Mouse (Mus musculus) colon, adult 2 months (tissue): ENCODE results near the gene Spi1. TPM values are rescaled to one million over a fixed set of nuclear protein-coding genes. Genes with fewer than 3 reads are reported as not detected.

ENCODE experiments used
- polyA plus RNA-seq: library from polyadenylated mRNA; depleted of rRNA; stranded (reverse); fragments of >200 nt; gene quantifications from 2 replicates; pipeline ENCODE4 v1.2.3, GENCODE M21; 2012; rRNA removed

The Spi1 gene
- 15.6 and 22.3 TPM in 2 replicates for polyA plus RNA-seq

DNA sequence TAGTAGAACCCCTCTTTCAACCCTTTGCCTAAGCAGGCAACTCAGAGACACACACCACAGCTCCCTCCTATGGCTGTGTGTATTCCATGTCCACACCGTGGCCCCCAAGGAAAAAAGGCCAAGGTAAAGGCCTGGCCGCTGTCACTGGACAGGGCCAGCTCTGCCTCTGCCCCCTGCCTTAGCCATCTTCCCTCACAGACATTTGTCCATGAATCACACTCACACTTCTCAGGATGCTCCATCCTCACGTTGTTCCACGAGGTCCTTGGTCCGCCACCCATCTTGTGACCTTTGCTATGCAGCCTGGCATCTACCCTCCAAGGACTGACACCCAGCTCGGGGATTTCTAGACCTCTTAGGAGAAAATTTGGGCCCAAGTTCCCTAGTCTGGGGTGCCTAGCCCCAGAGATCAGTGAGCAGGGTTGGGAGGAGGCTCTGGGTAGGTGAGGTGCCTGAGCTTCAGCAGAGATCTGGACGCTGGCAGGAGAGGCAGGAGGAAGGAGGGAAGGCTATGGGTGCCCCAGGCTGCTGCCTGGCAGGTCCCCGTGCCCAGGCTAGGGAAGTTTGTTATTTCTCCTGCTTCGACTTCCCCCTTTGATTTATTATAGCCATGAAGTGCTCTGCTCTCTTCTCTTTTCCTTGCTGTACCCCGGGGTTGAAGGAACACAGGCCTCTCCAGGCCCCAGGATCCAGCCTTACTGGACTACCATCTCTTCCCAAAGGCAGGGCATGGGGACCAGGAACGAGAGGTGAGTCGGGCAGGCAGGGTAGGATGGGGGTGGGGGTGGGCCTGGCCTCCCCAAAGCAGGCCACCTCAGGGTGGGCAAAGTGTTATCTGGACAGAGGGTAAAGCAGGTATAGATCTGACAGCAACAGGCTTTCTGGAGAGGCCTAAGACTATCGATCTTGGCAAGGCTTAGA, at the start of gene Spi1:
Gene Spi1 (plus strand): TSS at position 616 of the 921 bp plus-strand sequence.

GRCm38 (mm10) chr2:91035385-91035784, 46.8 kb upstream of the Spi1 start, which contains the start of gene Rapsn:
Rapsn (plus strand) TSS chr2:91035620.

DNA sequence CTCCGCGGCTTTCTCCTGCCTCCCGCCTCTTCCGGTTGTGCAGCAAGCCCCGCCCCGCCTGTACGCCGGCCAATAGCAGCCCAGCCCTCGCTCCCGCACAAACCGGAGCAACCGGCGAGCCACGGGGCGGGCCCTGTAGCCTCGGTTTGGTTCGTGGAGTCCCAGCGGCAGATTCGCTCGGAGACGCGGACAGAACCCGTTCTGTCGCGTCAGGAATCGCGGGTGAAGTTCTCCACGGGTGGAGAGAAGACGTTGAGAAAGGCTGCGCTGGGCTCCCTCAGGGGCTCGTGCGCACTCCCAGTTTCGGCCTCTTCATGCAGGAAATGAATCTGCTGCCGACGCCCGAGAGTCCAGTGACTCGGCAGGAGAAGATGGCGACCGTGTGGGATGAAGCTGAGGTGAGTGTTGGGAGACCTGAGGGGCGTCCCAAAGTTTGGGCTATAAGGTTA, 28.2 kb upstream of the Spi1 start, which contains the start of gene Psmc3:
Gene Psmc3 (plus strand): TSS at position 76 of the 449 bp plus-strand sequence.

DNA sequence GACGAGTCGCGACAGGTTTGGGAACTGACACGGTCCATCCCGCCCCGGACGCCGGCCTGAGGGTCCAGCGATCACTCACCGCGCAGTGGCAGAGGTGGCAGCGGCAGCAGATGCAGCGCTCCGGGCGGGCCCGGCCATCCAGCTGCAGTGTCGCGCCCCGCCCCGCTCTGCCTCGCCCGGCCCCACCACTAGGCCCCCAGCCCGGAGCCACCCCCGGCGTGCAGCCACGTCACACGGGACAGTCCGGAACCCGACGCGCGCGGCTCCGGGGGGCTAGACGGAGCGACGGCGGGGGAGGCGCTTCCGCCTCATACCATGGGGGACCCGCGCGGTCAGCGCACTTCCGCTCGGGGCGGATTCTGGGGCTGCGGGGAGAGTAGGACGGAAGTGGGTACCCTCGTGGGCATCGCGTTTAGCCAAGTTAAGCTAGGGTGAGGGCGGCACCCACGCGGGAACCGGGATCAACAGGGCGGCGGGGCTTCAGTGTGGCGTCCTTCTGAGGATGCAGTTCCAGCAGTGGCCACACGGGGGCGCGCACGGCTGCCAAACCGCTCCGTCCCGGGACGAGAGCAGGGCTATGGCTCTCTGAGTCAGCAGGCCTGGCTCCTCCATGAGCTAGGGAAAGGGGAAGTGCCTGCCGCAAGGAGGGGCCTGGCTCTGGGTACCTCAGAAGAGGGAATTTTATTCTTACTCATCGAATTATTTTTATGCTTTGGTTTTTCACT, 12.0 kb upstream of the Spi1 start, which contains the start of gene Slc39a13:
Gene Slc39a13 (minus strand): TSS at position 342 of the 725 bp plus-strand sequence.

GRCm38 (mm10) chr2:91117585-91118275, 35.5 kb downstream of the Spi1 start, which contains the start of gene Mybpc3:
Mybpc3 (plus strand) TSS chr2:91118144.

Other genes with a start within 250 kb of the Spi1 start
- gene Mtch2, start 235.2 kb upstream of the Spi1 start, polyA plus RNA-seq, result 47.7 and 64.4 TPM in 2 replicates
- gene C1qtnf4, start 196.5 kb upstream of the Spi1 start, polyA plus RNA-seq, result 7.9 and 10.7 TPM in 2 replicates
- gene Kbtbd4, start 177.7 kb upstream of the Spi1 start, polyA plus RNA-seq, result 10.0 and 11.1 TPM in 2 replicates
- gene Ndufs3, start 177.6 kb upstream of the Spi1 start, polyA plus RNA-seq, result 128 and 136 TPM in 2 replicates
- gene Celf1, start 142.0 kb upstream of the Spi1 start, polyA plus RNA-seq, result 36.7 and 43.2 TPM in 2 replicates
- gene Rapsn, start 46.8 kb upstream of the Spi1 start, polyA plus RNA-seq, result 0.41 and 0.86 TPM in 2 replicates
- gene Psmc3, start 28.4 kb upstream of the Spi1 start, polyA plus RNA-seq, result 59.8 and 61.7 TPM in 2 replicates
- gene Slc39a13, start 12.0 kb upstream of the Spi1 start, polyA plus RNA-seq, result 46.1 TPM in 2 replicates
- gene Mybpc3, start 35.8 kb downstream of the Spi1 start, polyA plus RNA-seq, result 0.02 TPM in 1 of 2 replicates, not detected in the other
- gene Madd, start 101.4 kb downstream of the Spi1 start, polyA plus RNA-seq, result 16.8 and 17.6 TPM in 2 replicates
- 28.8 and 38.4 TPM in 2 replicates for gene Nr1h3, start 120.4 kb downstream of the Spi1 start, polyA plus RNA-seq
- gene Acp2, start 120.5 kb downstream of the Spi1 start, polyA plus RNA-seq, result 21.2 and 23.3 TPM in 2 replicates
- 8.8 and 10.1 TPM in 2 replicates for gene Ddb2, start 154.6 kb downstream of the Spi1 start, polyA plus RNA-seq
- gene Pacsin3, start 173.6 kb downstream of the Spi1 start, polyA plus RNA-seq, result 15.4 and 18.1 TPM in 2 replicates
- gene Arfgap2, start 182.6 kb downstream of the Spi1 start, polyA plus RNA-seq, result 27.0 and 34.0 TPM in 2 replicates